Mouse (Mus musculus) E14TG2a.4 (cell line): ENCODE results near the gene Myo1g.

Source experiments
- CTCF ChIP-seq: conservative IDR thresholded peaks from 2 replicates; pipeline ENCODE4 v1.5.1; 2014; ENCODE audit warnings: low read length
- NANOG ChIP-seq: IDR thresholded peaks from 2 replicates; pipeline ENCODE4 v1.6.1; 2014; ENCODE audit warnings: borderline replicate concordance, low read length, mixed read lengths
- POU5F1 ChIP-seq: IDR thresholded peaks from 2 replicates; pipeline ENCODE4 v1.6.1; 2014; ENCODE audit warnings: low read length, borderline replicate concordance

GRCm38 (mm10) chr11:6519491-6520033 is 1.2 kb downstream of the Myo1g start:
- TF ChIP-seq CTCF (no peak), NANOG (no peak), POU5F1 (no peak)
